Mouse (Mus musculus) liver, adult (tissue): Measurements from ENCODE around the gene Dph1.

ENCODE experiments used
- GATA4 ChIP-seq: IDR thresholded peaks from 2 replicates; pipeline ENCODE4 v1.6.1; 2014; ENCODE audit warnings: mild to moderate bottlenecking, low read length; ENCODE audit not compliant: insufficient replicate concordance

Gene Dph1

GRCm38 (mm10) chr11:75141913-75142312 is 49.1 kb downstream of the Dph1 start:
- no peak for TF ChIP-seq GATA4

- TF ChIP-seq GATA4 = no peak
These were observed 50.0 kb downstream of the Dph1 start for GRCm38 (mm10) chr11:75141038-75141437.

GRCm38 (mm10) chr11:75140431-75140830 is 50.6 kb downstream of the Dph1 start:
- TF ChIP-seq GATA4 = no peak

GRCm38 (mm10) chr11:75139122-75139963 is 51.7 kb downstream of the Dph1 start:
- 0 out of 2 replicates have a peak, but pooled peaks have one; percentile 20 for TF ChIP-seq GATA4

GRCm38 (mm10) chr11:75136666-75137398 is 54.2 kb downstream of the Dph1 start:
- no peak; the same call in 1 of the 2 replicates for TF ChIP-seq GATA4

- no peak for TF ChIP-seq GATA4
These were observed 55.7 kb downstream of the Dph1 start for GRCm38 (mm10) chr11:75135358-75135757.

GRCm38 (mm10) chr11:75134485-75135068 is 56.5 kb downstream of the Dph1 start:
- no peak for TF ChIP-seq GATA4

GRCm38 (mm10) chr11:75133951-75134350 is 57.1 kb downstream of the Dph1 start:
- no peak for TF ChIP-seq GATA4

GRCm38 (mm10) chr11:75133391-75133790 is 57.6 kb downstream of the Dph1 start:
- TF ChIP-seq GATA4 = no peak

GRCm38 (mm10) chr11:75132278-75132677 is 58.8 kb downstream of the Dph1 start:
- TF ChIP-seq GATA4 = no peak

- TF ChIP-seq GATA4 = no peak
These were observed 59.7 kb downstream of the Dph1 start for GRCm38 (mm10) chr11:75131300-75131699.

GRCm38 (mm10) chr11:75129481-75129880 is 61.6 kb downstream of the Dph1 start:
- TF ChIP-seq GATA4 = no peak
